Mouse (Mus musculus) embryonic facial prominence, embryonic 15.5 days (tissue): ENCODE measurements around the gene Rnf32. TPM values are rescaled to one million over a fixed set of nuclear protein-coding genes. Genes with fewer than 3 reads are reported as not detected.

ENCODE experiments used
- ATAC-seq: fragments of 200-750 bp; cut with Nextera tagmentation; 2 replicates; pipeline ENCODE4 v1.8.0; 2017; ENCODE audit warnings: low read depth, moderate TSS enrichment; ENCODE audit not compliant: insufficient number of reproducible peaks, low FRiP score, low TSS enrichment
- H3K27ac ChIP-seq: fragments of 300-500 bp; sonication (generic); replicated peaks from 2 replicates; pipeline ENCODE4 v1.5.1; 2015; ENCODE audit warnings: mild to moderate bottlenecking, inconsistent platforms
- H3K27me3 ChIP-seq: fragments of 300-500 bp; sonication (generic); 2 replicates; pipeline ENCODE4 v1.6.1; 2015; ENCODE audit warnings: inconsistent platforms
- H3K36me3 ChIP-seq: fragments of 300-500 bp; sonication (generic); 2 replicates; pipeline ENCODE4 v1.6.1; 2015; ENCODE audit warnings: mild to moderate bottlenecking, inconsistent platforms
- H3K4me1 ChIP-seq: fragments of 300-500 bp; sonication (generic); 2 replicates; pipeline ENCODE4 v1.6.1; 2015; ENCODE audit warnings: inconsistent platforms
- H3K4me2 ChIP-seq: fragments of 300-500 bp; sonication (generic); replicated peaks from 2 replicates; pipeline ENCODE4 v1.6.1; 2015; ENCODE audit warnings: mild to moderate bottlenecking, inconsistent platforms
- H3K4me3 ChIP-seq: fragments of 300-500 bp; sonication (generic); replicated peaks from 2 replicates; pipeline ENCODE4 v1.5.1; 2015; ENCODE audit warnings: mild to moderate bottlenecking, inconsistent platforms
- H3K9ac ChIP-seq: fragments of 300-500 bp; sonication (generic); 2 replicates; pipeline ENCODE4 v1.6.1; 2015; ENCODE audit warnings: inconsistent platforms
- H3K9me3 ChIP-seq: fragments of 300-500 bp; sonication (generic); replicated peaks from 2 replicates; pipeline ENCODE4 v1.6.1; 2016; ENCODE audit warnings: inconsistent platforms
- WGBS: fragments of 180-500 bp; shearing (Covaris S2); methylation state at CpG from one replicate; pipeline ENCODE4 v1.1.7; 2015; 5-methylcytosine and 5-hydroxymethylcytosine counted together
- polyA plus RNA-seq: library from polyadenylated mRNA; unstranded; fragments of >200 nt; fragmentation: Nextera tagmentation; extraction: Ambion mirVana; gene quantifications from 2 replicates; pipeline ENCODE4 v1.2.1, GENCODE M21; 2015

The Rnf32 gene
- polyA plus RNA-seq, 1 experiment from 2014 or later: 9.1 TPM

DNA sequence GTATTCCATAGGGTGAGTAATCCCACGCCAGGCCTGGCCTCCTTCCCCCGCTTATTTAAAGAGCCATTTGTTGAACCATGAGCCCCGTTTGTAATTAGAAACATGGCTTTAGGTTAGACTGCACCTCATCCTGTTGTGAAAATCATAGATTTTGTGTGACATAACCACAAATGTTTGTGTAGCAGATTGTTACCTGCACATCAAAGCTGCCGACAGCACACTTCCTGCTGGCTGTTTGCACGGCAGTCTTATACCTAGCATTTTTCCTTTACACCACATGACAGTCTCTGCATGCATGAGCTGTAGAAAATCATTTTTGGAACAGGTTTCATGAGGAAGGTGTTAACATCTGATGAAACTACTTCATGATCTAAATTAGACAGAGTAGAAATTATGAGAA, 9.9 kb downstream of the Rnf32 start:
- H3K4me3 ChIP-seq: no peak overlapping the region
- H3K27me3 ChIP-seq: no peaks in the 10 kb centered on the region
- H3K27ac ChIP-seq: no peak overlapping the region
- no peaks in the 10 kb centered on the region for H3K4me1 ChIP-seq
- 46% methylated on average over 5 of the region's 5 CpGs for WGBS
- no peak overlapping the region for H3K4me2 ChIP-seq
- no peaks in the 10 kb centered on the region for H3K36me3 ChIP-seq
- H3K9me3 ChIP-seq: no peaks in the 10 kb centered on the region
- H3K9ac ChIP-seq: no peak overlapping the region
- no peak for ATAC-seq

DNA sequence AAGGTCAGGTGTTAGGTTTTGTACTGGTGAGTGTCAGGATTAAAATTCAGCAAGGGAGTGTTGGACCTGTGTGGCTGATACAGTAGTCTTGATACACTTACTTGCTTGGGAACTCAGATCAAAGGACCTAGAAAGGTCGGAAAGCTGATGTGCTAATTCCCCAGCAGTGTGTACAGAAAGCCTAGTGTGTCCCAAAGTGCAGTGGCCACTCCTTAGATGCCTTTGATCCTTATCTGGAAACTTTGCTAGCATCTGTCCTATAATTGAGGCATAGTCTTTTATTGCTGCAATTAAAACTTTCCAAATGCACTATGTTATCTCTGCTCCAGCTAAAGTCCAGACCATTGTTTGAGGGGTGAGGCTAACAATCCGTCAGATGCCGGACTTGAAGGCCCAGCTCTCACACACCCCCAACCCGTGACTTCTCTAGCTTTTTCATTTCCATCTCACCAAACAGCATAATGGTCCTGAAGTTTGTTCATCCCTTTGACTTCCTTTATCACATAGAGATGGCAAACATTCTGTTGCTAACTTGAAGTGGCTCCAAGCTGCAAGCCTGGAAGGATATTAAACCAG, 16.3 kb downstream of the Rnf32 start:
- no peak overlapping the region for H3K4me3 ChIP-seq

DNA sequence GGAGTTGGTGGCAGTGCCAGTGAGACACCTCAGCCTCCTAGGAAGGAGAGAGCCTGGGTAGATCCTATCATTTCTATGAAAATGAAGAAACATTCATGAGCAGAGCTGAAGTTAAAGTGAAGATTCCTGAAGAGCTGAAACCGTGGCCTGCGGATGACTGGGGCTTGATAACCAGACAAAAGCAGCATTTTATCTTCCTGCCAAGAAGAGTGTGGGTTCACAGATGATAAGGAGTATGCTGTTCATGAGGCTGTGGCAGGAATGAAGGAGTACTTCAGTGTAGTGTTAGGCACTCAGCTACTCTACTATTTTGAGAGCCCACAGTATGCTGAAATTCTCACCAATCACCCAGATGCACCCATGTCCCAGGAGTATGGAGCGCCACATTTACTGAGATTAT, 22.2 kb downstream of the Rnf32 start:
- Histone ChIP-seq H3K36me3 (no peaks in the 10 kb centered on the region), H3K4me3 (no peak overlapping the region), H3K4me2 (no peak overlapping the region), H3K9me3 (no peaks in the 10 kb centered on the region), H3K9ac (no peak overlapping the region), H3K4me1 (no peaks in the 10 kb centered on the region), H3K27ac (no peak overlapping the region), H3K27me3 (no peaks in the 10 kb centered on the region)
- WGBS: 88% methylated on average over 3 of the region's 3 CpGs
- no peak for ATAC-seq

More for the DNA sequence above, 16.3 kb downstream of the Rnf32 start:
- Histone ChIP-seq H3K4me2 (no peak overlapping the region), H3K9me3 (no peaks in the 10 kb centered on the region), H3K9ac (no peak overlapping the region), H3K4me1 (no peaks in the 10 kb centered on the region), H3K27me3 (no peaks in the 10 kb centered on the region), H3K36me3 (no peaks in the 10 kb centered on the region), H3K27ac (no peak overlapping the region)
- ATAC-seq: no peak
- 72% methylated on average over 4 of the region's 4 CpGs for WGBS

- no peak overlapping the region for H3K9ac ChIP-seq
- H3K9me3 ChIP-seq: no peaks in the 10 kb centered on the region
- H3K27me3 ChIP-seq: no peaks in the 10 kb centered on the region
- H3K4me2 ChIP-seq: no peak overlapping the region
- no peak overlapping the region for H3K27ac ChIP-seq
- no peak overlapping the region for H3K4me3 ChIP-seq
- H3K36me3 ChIP-seq: no peaks in the 10 kb centered on the region
- H3K4me1 ChIP-seq: no peaks in the 10 kb centered on the region
- ATAC-seq: no peak
- WGBS: 89% methylated on average over 7 of the region's 7 CpGs
These were observed 28.3 kb downstream of the Rnf32 start for GRCm38 (mm10) chr5:29224089-29224488.

DNA sequence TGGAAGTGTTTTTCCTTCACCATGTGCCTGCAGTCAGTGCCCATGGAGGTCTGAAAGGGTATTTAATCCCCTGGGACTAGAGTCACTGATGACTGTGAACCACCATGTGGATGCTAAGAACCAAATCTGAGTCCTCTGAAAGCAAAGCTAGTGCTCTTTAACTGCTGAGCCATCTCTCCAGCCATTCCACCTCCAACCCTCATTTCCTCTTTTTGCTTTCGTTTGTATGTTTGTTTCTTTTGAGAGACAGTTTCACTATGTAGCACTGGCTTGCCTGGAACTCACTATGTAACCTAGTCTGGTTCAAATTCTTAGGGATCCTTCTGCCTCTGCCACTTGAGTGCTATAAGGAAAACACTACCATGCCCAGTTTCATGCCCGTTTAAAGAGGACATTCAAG, 34.7 kb downstream of the Rnf32 start:
- Histone ChIP-seq H3K27ac (no peak overlapping the region), H3K4me1 (no peaks in the 10 kb centered on the region), H3K9me3 (no peaks in the 10 kb centered on the region), H3K36me3 (no peaks in the 10 kb centered on the region), H3K4me3 (no peak overlapping the region), H3K27me3 (no peaks in the 10 kb centered on the region), H3K9ac (no peak overlapping the region), H3K4me2 (no peak overlapping the region)
- WGBS: 69% methylated on average over 2 of the region's 2 CpGs
- ATAC-seq: no peak

DNA sequence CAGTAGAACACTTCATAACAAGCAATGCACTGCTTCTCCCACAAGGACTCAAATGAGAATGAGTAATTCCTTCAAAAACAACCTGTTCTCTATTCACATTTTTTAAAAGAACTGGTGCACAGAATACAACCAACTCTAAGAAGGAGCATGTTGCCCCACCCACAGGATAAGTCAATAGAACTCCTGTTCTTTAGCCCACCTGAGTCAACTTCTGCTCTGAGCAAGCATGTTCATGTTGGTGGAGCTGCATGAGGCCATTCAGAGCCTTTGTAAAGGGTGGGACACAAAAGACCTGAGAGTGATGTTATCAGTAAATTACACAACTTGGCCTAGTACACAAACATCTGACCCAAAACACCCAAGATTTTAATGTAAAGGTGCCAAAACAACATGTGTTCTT, 42.6 kb downstream of the Rnf32 start:
- Histone ChIP-seq H3K27ac (no peak overlapping the region), H3K4me3 (no peak overlapping the region)
- ATAC-seq: no peak

DNA sequence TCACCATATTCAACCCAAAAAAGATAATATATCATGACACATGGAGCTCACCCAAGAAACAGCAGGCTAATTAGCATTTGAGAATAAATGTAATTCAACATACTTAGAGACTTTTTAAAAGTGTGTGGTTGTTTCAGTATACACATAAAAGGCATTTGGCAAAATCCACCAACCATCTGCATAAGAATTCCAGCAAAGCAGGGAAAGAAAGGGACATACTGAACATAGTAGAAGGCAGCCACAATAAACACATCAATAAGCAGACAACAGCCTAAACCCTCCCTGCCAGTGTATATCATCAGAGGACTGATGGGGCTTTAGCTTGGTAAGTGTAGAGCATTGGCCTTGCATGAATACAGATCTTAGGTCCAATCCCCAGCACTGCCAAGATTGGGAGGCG, 49.0 kb downstream of the Rnf32 start:
- no peak for ATAC-seq
- no peaks in the 10 kb centered on the region for H3K4me1 ChIP-seq
- no CpG with 5 or more reads among the region's 1 CpGs for WGBS

More for the DNA sequence above, 42.6 kb downstream of the Rnf32 start:
- no peaks in the 10 kb centered on the region for H3K36me3 ChIP-seq
- no peaks in the 10 kb centered on the region for H3K27me3 ChIP-seq
- no peak overlapping the region for H3K9ac ChIP-seq
- H3K4me1 ChIP-seq: no peaks in the 10 kb centered on the region
- no peak overlapping the region for H3K4me2 ChIP-seq
- no peaks in the 10 kb centered on the region for H3K9me3 ChIP-seq

DNA sequence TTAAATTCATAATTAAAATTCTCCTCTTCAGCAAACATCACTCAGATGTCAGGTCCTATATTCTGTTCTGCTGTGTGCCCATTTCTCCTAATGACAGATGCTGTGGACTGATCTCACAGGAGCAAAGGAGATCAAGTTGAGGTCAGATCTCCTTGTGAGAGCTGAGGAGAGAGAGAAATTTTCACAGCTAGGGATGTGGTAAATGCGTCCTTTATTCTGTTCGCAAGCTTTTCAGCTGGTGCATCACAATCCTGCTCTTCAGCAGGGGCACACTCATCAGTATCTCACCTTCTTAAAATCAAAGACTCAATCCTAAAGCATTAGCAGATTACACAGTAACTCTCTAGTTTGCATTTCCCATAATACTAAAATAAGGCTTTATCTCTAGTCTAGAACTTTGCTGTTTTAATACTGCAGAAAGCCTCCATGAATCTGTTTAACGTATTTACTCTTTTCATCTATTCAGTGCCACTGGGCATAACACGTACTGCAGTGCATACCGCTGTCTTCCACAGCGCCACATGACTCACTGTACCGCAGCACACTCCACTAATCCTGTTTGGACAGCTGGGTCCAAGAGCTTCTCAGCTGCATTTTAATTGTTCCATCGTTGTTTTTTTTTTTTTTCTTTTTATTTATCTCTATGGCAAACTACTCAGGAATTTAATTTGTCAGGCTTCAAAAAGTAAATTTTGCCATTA, 55.2 kb downstream of the Rnf32 start:
- Histone ChIP-seq H3K4me2 (no peak overlapping the region), H3K36me3 (no peaks in the 10 kb centered on the region), H3K9me3 (no peaks in the 10 kb centered on the region), H3K27me3 (no peaks in the 10 kb centered on the region), H3K4me3 (no peak overlapping the region), H3K27ac (no peak overlapping the region), H3K9ac (no peak overlapping the region), H3K4me1 (no peaks in the 10 kb centered on the region)
- no peak for ATAC-seq
- WGBS: 50% methylated on average over 8 of the region's 8 CpGs

More for the DNA sequence above, 49.0 kb downstream of the Rnf32 start:
- Histone ChIP-seq H3K4me2 (no peak overlapping the region), H3K9me3 (no peaks in the 10 kb centered on the region), H3K9ac (no peak overlapping the region), H3K27me3 (no peaks in the 10 kb centered on the region), H3K27ac (no peak overlapping the region), H3K36me3 (no peaks in the 10 kb centered on the region), H3K4me3 (no peak overlapping the region)

- Histone ChIP-seq H3K4me3 (no peak overlapping the region), H3K27ac (no peak overlapping the region), H3K27me3 (no peaks in the 10 kb centered on the region), H3K9ac (no peak overlapping the region), H3K4me2 (no peak overlapping the region), H3K4me1 (no peaks in the 10 kb centered on the region), H3K9me3 (no peaks in the 10 kb centered on the region), H3K36me3 (no peaks in the 10 kb centered on the region)
- 72% methylated on average over 1 of the region's 1 CpGs for WGBS
- no peak for ATAC-seq
These were observed 55.7 kb downstream of the Rnf32 start for GRCm38 (mm10) chr5:29251496-29251873.

DNA sequence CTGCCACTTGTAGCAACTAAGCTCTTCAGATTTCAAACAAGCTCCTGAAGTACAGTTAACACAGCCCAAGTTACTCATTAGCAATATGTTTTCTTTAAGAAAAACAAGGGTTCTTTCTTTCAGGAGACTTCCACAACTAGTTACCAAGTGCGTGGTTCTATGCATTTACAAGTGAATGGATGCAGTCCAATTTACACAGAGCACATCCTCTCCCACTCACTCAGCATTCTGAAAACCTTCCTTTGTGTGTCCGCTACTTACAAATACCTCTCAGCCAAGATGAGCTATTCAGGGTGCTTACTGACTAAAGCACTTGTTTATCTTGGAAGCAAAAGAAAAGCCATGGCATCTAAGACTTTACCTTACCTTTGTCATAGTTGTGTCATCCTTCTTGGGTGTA, 58.1 kb downstream of the Rnf32 start:
- Histone ChIP-seq H3K36me3 (no peaks in the 10 kb centered on the region), H3K9me3 (no peaks in the 10 kb centered on the region), H3K27me3 (no peaks in the 10 kb centered on the region), H3K4me3 (no peak overlapping the region), H3K4me2 (no peak overlapping the region), H3K9ac (no peak overlapping the region), H3K27ac (no peak overlapping the region), H3K4me1 (no peaks in the 10 kb centered on the region)
- no peak for ATAC-seq
- 38% methylated on average over 2 of the region's 2 CpGs for WGBS

DNA sequence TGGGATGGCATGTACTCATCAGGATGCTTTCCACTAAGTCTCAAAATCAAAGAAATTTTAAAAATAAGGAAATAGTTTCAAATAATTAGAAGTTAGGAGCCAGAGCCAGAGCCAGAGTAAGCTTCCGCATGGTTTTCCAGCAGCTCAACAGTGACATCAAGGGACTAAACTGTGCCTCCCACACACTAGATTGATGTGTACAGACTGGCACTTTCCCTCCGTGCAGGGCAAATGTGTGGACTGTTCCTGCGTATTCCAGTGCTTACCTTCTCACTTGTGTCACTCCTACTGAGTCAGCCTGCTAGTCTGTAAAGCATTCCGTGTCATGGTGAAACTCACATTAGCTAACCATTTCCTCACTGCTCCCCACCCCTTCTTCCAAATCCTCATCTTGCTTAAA, 75.1 kb downstream of the Rnf32 start:
- no peaks in the 10 kb centered on the region for H3K4me1 ChIP-seq
- ATAC-seq: no peak
- WGBS: 55% methylated on average over 4 of the region's 4 CpGs

DNA sequence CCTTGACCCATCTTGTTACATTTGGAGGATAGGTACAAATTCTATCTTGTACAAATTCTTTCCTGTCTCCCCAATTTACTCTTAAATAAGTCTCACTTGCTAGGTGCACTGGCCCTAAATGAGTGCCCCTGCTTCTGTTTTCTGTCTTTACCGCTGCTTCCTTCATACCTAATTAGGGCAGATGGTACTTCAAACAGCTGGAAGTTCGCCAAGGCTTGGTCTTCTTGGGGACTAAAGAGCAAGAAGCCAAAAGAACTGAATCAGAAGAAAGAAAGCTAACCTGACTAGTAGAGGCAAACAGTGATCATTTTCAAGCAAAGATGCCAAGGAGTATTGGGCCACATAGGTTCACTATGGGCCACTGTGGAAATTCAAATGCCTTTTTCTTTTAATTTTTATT, 77.6 kb downstream of the Rnf32 start:
- Histone ChIP-seq H3K9me3 (no peaks in the 10 kb centered on the region), H3K27ac (no peak overlapping the region), H3K27me3 (no peaks in the 10 kb centered on the region), H3K4me1 (no peaks in the 10 kb centered on the region), H3K4me3 (no peak overlapping the region), H3K36me3 (no peaks in the 10 kb centered on the region), H3K9ac (no peak overlapping the region), H3K4me2 (no peak overlapping the region)
- 67% methylated on average over 2 of the region's 2 CpGs for WGBS
- no peak for ATAC-seq

More for the DNA sequence above, 75.1 kb downstream of the Rnf32 start:
- no peak overlapping the region for H3K9ac ChIP-seq
- no peaks in the 10 kb centered on the region for H3K27me3 ChIP-seq
- no peak overlapping the region for H3K4me3 ChIP-seq
- H3K4me2 ChIP-seq: no peak overlapping the region
- no peaks in the 10 kb centered on the region for H3K9me3 ChIP-seq
- no peaks in the 10 kb centered on the region for H3K36me3 ChIP-seq
- no peak overlapping the region for H3K27ac ChIP-seq
